Mouse (Mus musculus) limb, embryonic 10.5 days (tissue): Measurements from ENCODE around the gene Pabpc1l. TPM values are rescaled to one million over a fixed set of nuclear protein-coding genes. Genes with fewer than 3 reads are reported as not detected.

ENCODE experiments used
- DNase-seq: peaks from one replicate; pipeline ENCODE4 v3.0.0-alpha.2; 2017; ENCODE audit warnings: low spot score
- H3K27ac ChIP-seq: fragments of 300-500 bp; sonication (generic); 2 replicates; pipeline ENCODE4 v1.5.1; 2016; ENCODE audit warnings: mild to moderate bottlenecking
- H3K27me3 ChIP-seq: fragments of 300-500 bp; sonication (generic); 2 replicates; pipeline ENCODE4 v1.6.1; 2016; ENCODE audit warnings: low read depth, mild to moderate bottlenecking; ENCODE audit not compliant: poor library complexity, severe bottlenecking
- H3K36me3 ChIP-seq: fragments of 300-500 bp; sonication (generic); 2 replicates; pipeline ENCODE4 v1.6.1; 2016; ENCODE audit warnings: mild to moderate bottlenecking, moderate library complexity
- H3K4me1 ChIP-seq: fragments of 300-500 bp; sonication (generic); 2 replicates; pipeline ENCODE4 v1.6.1; 2016
- H3K4me3 ChIP-seq: fragments of 300-500 bp; sonication (generic); 2 replicates; pipeline ENCODE4 v1.5.1; 2016; ENCODE audit warnings: mild to moderate bottlenecking, moderate library complexity
- H3K9me3 ChIP-seq: fragments of 300-500 bp; sonication (generic); replicated peaks from 2 replicates; pipeline ENCODE4 v1.6.1; 2016; ENCODE audit warnings: mild to moderate bottlenecking
- WGBS: fragments of 180-500 bp; shearing (Covaris S2); methylation state at CpG from one replicate; pipeline ENCODE4 v1.1.7; 2016; 5-methylcytosine and 5-hydroxymethylcytosine counted together
- polyA plus RNA-seq: library from polyadenylated mRNA; unstranded; fragments of >200 nt; fragmentation: Nextera tagmentation; extraction: Ambion mirVana; gene quantifications from 2 replicates; pipeline ENCODE4 v1.2.1, GENCODE M21; 2016

Pabpc1l gene
- polyA plus RNA-seq, 1 experiment from 2014 or later: 0.76 TPM

- no peak for DNase-seq
- Histone ChIP-seq H3K27ac (no peak overlapping the region), H3K27me3 (no peaks in the 10 kb centered on the region), H3K36me3 (peaks cover 35% of the 10 kb centered on the region), H3K4me1 (peaks cover 16% of the 10 kb centered on the region), H3K4me3 (no peak overlapping the region), H3K9me3 (no peaks in the 10 kb centered on the region)
- WGBS: 91% methylated on average over 5 of the region's 5 CpGs
Observed at GRCm38 (mm10) chr2:164077875-164078274, 52.6 kb downstream of the Pabpc1l start.

GRCm38 (mm10) chr2:164079488-164079887, 54.2 kb downstream of the Pabpc1l start:
- no peak overlapping the region for H3K27ac ChIP-seq
- WGBS: 90% methylated on average over 6 of the region's 6 CpGs
- peaks cover 52% of the 10 kb centered on the region for H3K36me3 ChIP-seq
- H3K4me1 ChIP-seq: peaks cover 12% of the 10 kb centered on the region
- H3K9me3 ChIP-seq: no peaks in the 10 kb centered on the region
- no peak overlapping the region for H3K4me3 ChIP-seq
- no peaks in the 10 kb centered on the region for H3K27me3 ChIP-seq
- DNase-seq: no peak

GRCm38 (mm10) chr2:164081577-164081976, 56.3 kb downstream of the Pabpc1l start:
- no peaks in the 10 kb centered on the region for H3K9me3 ChIP-seq

GRCm38 (mm10) chr2:164082175-164082574, 56.9 kb downstream of the Pabpc1l start:
- H3K27me3 ChIP-seq: no peaks in the 10 kb centered on the region
- no peaks in the 10 kb centered on the region for H3K9me3 ChIP-seq
- peaks cover 74% of the 10 kb centered on the region for H3K36me3 ChIP-seq
- no peak overlapping the region for H3K4me3 ChIP-seq
- 84% methylated on average over 10 of the region's 10 CpGs for WGBS
- H3K27ac ChIP-seq: no peak overlapping the region
- H3K4me1 ChIP-seq: no peaks in the 10 kb centered on the region
- DNase-seq: no peak

More at GRCm38 (mm10) chr2:164081577-164081976, 56.3 kb downstream of the Pabpc1l start:
- no peak for DNase-seq
- Histone ChIP-seq H3K36me3 (peaks cover 68% of the 10 kb centered on the region), H3K27ac (no peak overlapping the region), H3K4me1 (no peaks in the 10 kb centered on the region), H3K27me3 (no peaks in the 10 kb centered on the region), H3K4me3 (no peak overlapping the region)
- WGBS: 98% methylated on average over 10 of the region's 10 CpGs

GRCm38 (mm10) chr2:164083609-164084341, 58.5 kb downstream of the Pabpc1l start:
- WGBS: 94% methylated on average over 19 of the region's 19 CpGs
- H3K27me3 ChIP-seq: no peaks in the 10 kb centered on the region
- no peak overlapping the region for H3K27ac ChIP-seq
- no peaks in the 10 kb centered on the region for H3K9me3 ChIP-seq
- H3K4me1 ChIP-seq: no peaks in the 10 kb centered on the region
- no peak for DNase-seq
- no peak overlapping the region for H3K4me3 ChIP-seq
- peaks cover 90% of the 10 kb centered on the region for H3K36me3 ChIP-seq

- H3K36me3 ChIP-seq: peaks cover 94% of the 10 kb centered on the region
- WGBS: 96% methylated on average over 7 of the region's 7 CpGs
- no peaks in the 10 kb centered on the region for H3K4me1 ChIP-seq
- no peaks in the 10 kb centered on the region for H3K9me3 ChIP-seq
- no peak overlapping the region for H3K27ac ChIP-seq
- DNase-seq: no peak
- H3K27me3 ChIP-seq: no peaks in the 10 kb centered on the region
- H3K4me3 ChIP-seq: no peak overlapping the region
Observed at GRCm38 (mm10) chr2:164084342-164084700, 59.1 kb downstream of the Pabpc1l start.

- 93% methylated on average over 6 of the region's 6 CpGs for WGBS
- Histone ChIP-seq H3K9me3 (no peaks in the 10 kb centered on the region), H3K36me3 (peaks cover 91% of the 10 kb centered on the region), H3K27ac (no peak overlapping the region), H3K4me1 (no peaks in the 10 kb centered on the region), H3K4me3 (no peak overlapping the region), H3K27me3 (no peaks in the 10 kb centered on the region)
- no peak for DNase-seq
Observed at GRCm38 (mm10) chr2:164087416-164088017, 62.3 kb downstream of the Pabpc1l start.

- H3K4me1 ChIP-seq: no peaks in the 10 kb centered on the region
- H3K27me3 ChIP-seq: no peaks in the 10 kb centered on the region
- WGBS: 87% methylated on average over 4 of the region's 4 CpGs
- H3K4me3 ChIP-seq: no peak overlapping the region
- H3K36me3 ChIP-seq: peaks cover 86% of the 10 kb centered on the region
- H3K27ac ChIP-seq: no peak overlapping the region
- no peak for DNase-seq
- no peaks in the 10 kb centered on the region for H3K9me3 ChIP-seq
Observed at GRCm38 (mm10) chr2:164089508-164089907, 64.3 kb downstream of the Pabpc1l start.

- H3K27ac ChIP-seq: no peak overlapping the region
- H3K36me3 ChIP-seq: peaks cover 82% of the 10 kb centered on the region
- WGBS: 87% methylated on average over 7 of the region's 7 CpGs
- no peak overlapping the region for H3K4me3 ChIP-seq
- H3K27me3 ChIP-seq: no peaks in the 10 kb centered on the region
- no peaks in the 10 kb centered on the region for H3K4me1 ChIP-seq
- no peak for DNase-seq
- H3K9me3 ChIP-seq: no peaks in the 10 kb centered on the region
Observed at GRCm38 (mm10) chr2:164094152-164094551, 68.9 kb downstream of the Pabpc1l start.

- Histone ChIP-seq H3K4me1 (no peaks in the 10 kb centered on the region), H3K27me3 (no peaks in the 10 kb centered on the region), H3K27ac (no peak overlapping the region), H3K9me3 (no peaks in the 10 kb centered on the region), H3K4me3 (no peak overlapping the region), H3K36me3 (peaks cover 85% of the 10 kb centered on the region)
- DNase-seq: no peak
- WGBS: 95% methylated on average over 11 of the region's 11 CpGs
Observed at GRCm38 (mm10) chr2:164098603-164099250, 73.5 kb downstream of the Pabpc1l start.

Other genes starting within 250 kb of the Pabpc1l start
- 0.25 and 0.61 TPM in 2 replicates for gene Ccn5, start 204.6 kb upstream of the Pabpc1l start, polyA plus RNA-seq
- gene Kcnk15, start 171.8 kb upstream of the Pabpc1l start, polyA plus RNA-seq: not detected in 2 replicates
- 0.06 and 0.24 TPM in 2 replicates for gene Rims4, start 106.8 kb upstream of the Pabpc1l start, polyA plus RNA-seq
- 307 and 327 TPM in 2 replicates for gene Ywhab, start 30.5 kb upstream of the Pabpc1l start, polyA plus RNA-seq
- 30.4 and 32.8 TPM in 2 replicates for gene Stk4, start 44.9 kb downstream of the Pabpc1l start, polyA plus RNA-seq
- gene Tomm34, start 45.7 kb downstream of the Pabpc1l start, polyA plus RNA-seq: 60.3 and 66.4 TPM in 2 replicates
- 0.15 TPM in 1 of 2 replicates, not detected in the other for gene Kcns1, start 145.7 kb downstream of the Pabpc1l start, polyA plus RNA-seq
- not detected in 2 replicates for gene Wfdc5, start 157.3 kb downstream of the Pabpc1l start, polyA plus RNA-seq
- not detected in 2 replicates for gene Wfdc12, start 165.2 kb downstream of the Pabpc1l start, polyA plus RNA-seq
- gene Wfdc15a, start 174.7 kb downstream of the Pabpc1l start, polyA plus RNA-seq: not detected in 2 replicates
- not detected in 2 replicates for gene Wfdc15b, start 196.2 kb downstream of the Pabpc1l start, polyA plus RNA-seq
- not detected in 2 replicates for gene Svs2, start 213.0 kb downstream of the Pabpc1l start, polyA plus RNA-seq
- gene Svs3b, start 231.2 kb downstream of the Pabpc1l start, polyA plus RNA-seq: not detected in 2 replicates